ENCODE assay signal across 7 mouse cellular contexts in the genomic region with DNA sequence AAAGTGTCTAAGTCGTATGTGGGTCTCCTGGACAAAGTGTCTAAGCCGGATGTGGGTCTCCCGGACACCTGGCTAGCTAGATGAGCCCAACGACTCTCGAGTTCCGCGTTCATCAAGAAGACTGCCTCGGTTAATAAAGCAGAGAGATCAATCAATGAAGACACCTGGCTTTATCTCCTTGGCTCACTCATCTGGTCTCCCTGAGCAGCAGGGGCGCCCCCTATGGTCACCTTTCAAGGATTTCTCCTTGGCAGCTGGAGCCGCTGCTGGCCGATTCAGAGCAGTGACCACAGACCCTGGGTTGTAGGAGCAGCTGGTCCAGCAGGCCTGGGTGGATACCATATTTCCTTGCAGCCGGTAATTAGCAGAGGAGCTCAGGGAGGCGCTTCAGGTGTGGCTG. TPM values are rescaled to one million over a fixed set of nuclear protein-coding genes. Genes with fewer than 3 reads are reported as not detected.
DNase-seq lines count a peak whose midpoint lies in the region; ATAC-seq and TF ChIP-seq lines count a peak whose summit lies in the region.

No protein-coding gene starts in this region.

- 0 out of 2 replicates have a peak, but pooled peaks have one; percentile 18 for ATAC-seq in lung, embryonic 14.5 days (ENCODE audit: insufficient read depth)
- ATAC-seq in forebrain, embryonic 11.5 days (replicated peaks; ENCODE audit: low FRiP score) = no peak
- no peak for ATAC-seq in neural tube, embryonic 15.5 days (ENCODE audit: low FRiP score)

- no peak overlapping the region for H3K4me3 ChIP-seq in lung, embryonic 14.5 days (ENCODE audit: low read depth, low read length)
- no peak overlapping the region; the same call in 1 of the 2 replicates for H3K4me3 ChIP-seq in forebrain, embryonic 11.5 days (ENCODE audit: low read depth, low read length)
- peak overlapping the region; percentile 52 for H3K4me3 ChIP-seq in neural tube, embryonic 15.5 days (replicated peaks)

- WGBS in lung, embryonic 14.5 days = 14% methylated on average over 13 of the region's 13 CpGs
- 20% methylated on average over 13 of the region's 13 CpGs for WGBS in forebrain, embryonic 11.5 days
- WGBS in neural tube, embryonic 15.5 days = 16% methylated on average over 13 of the region's 13 CpGs

- peak; percentile 63 for DNase-seq in lung, embryonic 14.5 days
- no peak for DNase-seq in lung, postnatal 25 days (ENCODE audit: low spot score)
- DNase-seq in forebrain, embryonic 11.5 days (ENCODE audit: low spot score) = peak; percentile 71
- peak; percentile 63 for DNase-seq in kidney, postnatal 10 days
- DNase-seq in frontal cortex, postnatal 10 days (ENCODE audit: low spot score in 2 of 2) = no peak
- DNase-seq in urinary bladder, postnatal 36 days (ENCODE audit: low spot score in 2 of 2) = no peak

- H3K36me3 ChIP-seq in lung, embryonic 14.5 days (ENCODE audit: insufficient read depth) = no peaks in the 10 kb centered on the region
- no peaks in the 10 kb centered on the region for H3K36me3 ChIP-seq in forebrain, embryonic 11.5 days (ENCODE audit: control insufficient read depth, insufficient read depth, low read length)
- H3K36me3 ChIP-seq in neural tube, embryonic 15.5 days = no peaks in the 10 kb centered on the region

- H3K4me2 ChIP-seq in lung, embryonic 14.5 days = peak overlapping the region; percentile 92
- H3K4me2 ChIP-seq in forebrain, embryonic 11.5 days (ENCODE audit: low read depth, low read length, severe bottlenecking) = peak overlapping the region; percentile 66; the same call in 1 of the 2 replicates
- H3K4me2 ChIP-seq in neural tube, embryonic 15.5 days = peak overlapping the region; percentile 88

- no peak overlapping the region for H3K27ac ChIP-seq in lung, embryonic 14.5 days (ENCODE audit: low read depth)
- no peak overlapping the region for H3K27ac ChIP-seq in forebrain, embryonic 11.5 days (ENCODE audit: low read depth, low read length)
- H3K27ac ChIP-seq in neural tube, embryonic 15.5 days (replicated peaks) = no peak overlapping the region

- no peaks in the 10 kb centered on the region for H3K4me1 ChIP-seq in lung, embryonic 14.5 days (ENCODE audit: insufficient read depth)
- H3K4me1 ChIP-seq in forebrain, embryonic 11.5 days (replicated peaks; ENCODE audit: control insufficient read depth, insufficient read depth, low read length) = peaks cover 5% of the 10 kb centered on the region; the same call in 1 of the 2 replicates
- H3K4me1 ChIP-seq in neural tube, embryonic 15.5 days = peaks cover 20% of the 10 kb centered on the region

- peaks cover 37% of the 10 kb centered on the region for H3K27me3 ChIP-seq in lung, embryonic 14.5 days (ENCODE audit: insufficient read depth, low read length)
- H3K27me3 ChIP-seq in forebrain, embryonic 11.5 days (ENCODE audit: control insufficient read depth, insufficient read depth, low read length) = peaks cover 36% of the 10 kb centered on the region
- peaks cover 48% of the 10 kb centered on the region for H3K27me3 ChIP-seq in neural tube, embryonic 15.5 days (replicated peaks)

- peak; percentile 55 for TF ChIP-seq CTCF in lung, embryonic 14.5 days (IDR thresholded peaks at IDR 0.05; ENCODE audit: low read depth)

- H3K9ac ChIP-seq in lung, embryonic 14.5 days = no peak overlapping the region
- no peak overlapping the region for H3K9ac ChIP-seq in forebrain, embryonic 11.5 days (ENCODE audit: low read length)
- H3K9ac ChIP-seq in neural tube, embryonic 15.5 days (replicated peaks) = no peak overlapping the region

- H3K9me3 ChIP-seq in lung, embryonic 14.5 days (ENCODE audit: low read depth, low read length) = no peaks in the 10 kb centered on the region
- no peaks in the 10 kb centered on the region for H3K9me3 ChIP-seq in forebrain, embryonic 11.5 days (ENCODE audit: control insufficient read depth, low read length)
- H3K9me3 ChIP-seq in neural tube, embryonic 15.5 days (replicated peaks) = no peaks in the 10 kb centered on the region

RNA-seq across cellular contexts. Expression of gene Slc16a8, which starts 7.8 kb away (rescaled TPM):
- 0.11 and 0.18 TPM in 2 replicates for polyA plus RNA-seq in lung, embryonic 14.5 days (2014; fragmentation: Nextera tagmentation; extraction: Ambion mirVana)
- polyA plus RNA-seq in forebrain, embryonic 11.5 days (2014; fragmentation: Nextera tagmentation; extraction: Ambion mirVana) = 0.16 TPM in 1 of 2 replicates, not detected in the other
- 0.27 and 0.40 TPM in 2 replicates for polyA plus RNA-seq in neural tube, embryonic 15.5 days (2015; fragmentation: Nextera tagmentation; extraction: Ambion mirVana)

RNA-seq across cellular contexts. Expression of gene Baiap2l2, which starts 23.0 kb away (rescaled TPM):
- 3.1 and 3.9 TPM in 2 replicates for polyA plus RNA-seq in lung, embryonic 14.5 days (2014; fragmentation: Nextera tagmentation; extraction: Ambion mirVana)
- polyA plus RNA-seq in forebrain, embryonic 11.5 days (2014; fragmentation: Nextera tagmentation; extraction: Ambion mirVana) = 1.3 and 4.2 TPM in 2 replicates
- 2.0 and 4.0 TPM in 2 replicates for polyA plus RNA-seq in neural tube, embryonic 15.5 days (2015; fragmentation: Nextera tagmentation; extraction: Ambion mirVana)

RNA-seq across cellular contexts. Expression of gene Gm49486, which starts 33.2 kb away (rescaled TPM):
- polyA plus RNA-seq in lung, embryonic 14.5 days (2014; fragmentation: Nextera tagmentation; extraction: Ambion mirVana) = 0.18 and 0.53 TPM in 2 replicates
- 0.31 and 0.41 TPM in 2 replicates for polyA plus RNA-seq in forebrain, embryonic 11.5 days (2014; fragmentation: Nextera tagmentation; extraction: Ambion mirVana)
- 1.3 and 1.5 TPM in 2 replicates for polyA plus RNA-seq in neural tube, embryonic 15.5 days (2015; fragmentation: Nextera tagmentation; extraction: Ambion mirVana)

RNA-seq across cellular contexts. Expression of gene Pick1, which starts 33.4 kb away (rescaled TPM):
- polyA plus RNA-seq in lung, embryonic 14.5 days (2014; fragmentation: Nextera tagmentation; extraction: Ambion mirVana) = 18.1 and 18.7 TPM in 2 replicates
- polyA plus RNA-seq in forebrain, embryonic 11.5 days (2014; fragmentation: Nextera tagmentation; extraction: Ambion mirVana) = 29.0 and 32.4 TPM in 2 replicates
- 89.9 and 99.7 TPM in 2 replicates for polyA plus RNA-seq in neural tube, embryonic 15.5 days (2015; fragmentation: Nextera tagmentation; extraction: Ambion mirVana)

Comparison
In these comparisons a context has a peak if more than half of its experiments do, and no peak if none do; other contexts are left out.
1. DNase-seq: peak in lung, embryonic 14.5 days (single experiment), forebrain, embryonic 11.5 days (single experiment) and kidney, postnatal 10 days (single experiment); none in lung, postnatal 25 days (single experiment), frontal cortex, postnatal 10 days (0 of 2) and urinary bladder, postnatal 36 days (0 of 2).
2. Peak in every context shown above with its lines, with median percentiles within 50 percentile points of each other: H3K4me2 ChIP-seq.